Mouse (Mus musculus) C3H10T1/2 (cell line): ENCODE measurements around the gene Safb. TPM values are rescaled to one million over a fixed set of nuclear protein-coding genes. Genes with fewer than 3 reads are reported as not detected.

Source experiments
- polyA plus RNA-seq, 2 experiments: library from polyadenylated mRNA; unstranded; fragments of >200 nt; fragmentation: generic; extraction: Trizol; gene quantifications; one replicate each; pipeline ENCODE4 v1.2.1; 2012; ENCODE audit warnings: missing spikeins in 2 of 2

The Safb gene
- polyA plus RNA-seq: 100 to 1,000 TPM in 1 of 2 experiments, 10 to 100 TPM in 1; 24.2 to 103 TPM

DNA sequence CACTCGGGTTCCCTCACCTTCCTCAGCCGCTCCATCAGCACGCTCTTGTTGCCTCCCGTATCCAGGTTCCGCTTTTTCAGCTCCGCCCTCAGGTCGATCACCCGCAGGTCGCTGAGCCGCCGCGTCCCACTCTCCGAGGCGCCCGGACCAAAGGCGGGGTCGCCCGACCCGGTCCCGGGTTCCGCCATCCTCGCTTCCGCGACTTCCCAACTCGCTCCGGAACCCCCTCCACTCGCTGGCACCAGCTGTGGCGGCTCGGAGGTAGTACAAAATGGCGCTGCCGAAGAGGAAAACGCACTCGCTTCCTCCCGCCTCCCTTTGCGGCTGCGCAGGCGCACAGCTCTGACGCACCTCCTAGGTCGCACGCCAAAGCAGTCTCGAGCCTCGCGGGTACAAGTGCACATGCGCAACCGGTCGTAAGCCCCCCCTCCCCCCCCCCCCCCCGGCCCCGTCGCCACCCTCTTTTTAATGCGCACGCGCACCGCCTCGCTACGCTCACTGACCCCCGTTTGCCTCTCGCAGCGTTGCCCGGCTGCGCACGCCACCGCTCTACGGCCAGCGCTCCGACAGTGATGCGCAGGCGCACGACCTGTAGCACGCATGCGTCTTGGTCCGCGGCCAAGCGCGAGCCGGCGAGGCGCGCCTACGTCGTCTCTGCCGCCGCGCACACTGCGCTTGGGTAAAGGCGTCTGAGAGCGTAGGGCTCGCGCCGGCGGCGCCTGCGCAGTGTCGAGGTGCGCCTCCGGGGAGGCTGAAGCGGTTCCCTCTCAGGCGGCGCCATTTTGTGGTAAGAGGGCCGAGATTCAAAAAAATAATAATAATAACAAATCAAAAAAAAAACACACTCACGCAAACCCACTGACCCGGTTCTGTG is at the start of gene Safb, which contains the start of gene Safb2:
Gene Safb (plus strand): TSS at position 569 of the 874 bp plus-strand sequence.
Gene Safb2 (minus strand): TSS at position 329 of the 874 bp plus-strand sequence.

DNA sequence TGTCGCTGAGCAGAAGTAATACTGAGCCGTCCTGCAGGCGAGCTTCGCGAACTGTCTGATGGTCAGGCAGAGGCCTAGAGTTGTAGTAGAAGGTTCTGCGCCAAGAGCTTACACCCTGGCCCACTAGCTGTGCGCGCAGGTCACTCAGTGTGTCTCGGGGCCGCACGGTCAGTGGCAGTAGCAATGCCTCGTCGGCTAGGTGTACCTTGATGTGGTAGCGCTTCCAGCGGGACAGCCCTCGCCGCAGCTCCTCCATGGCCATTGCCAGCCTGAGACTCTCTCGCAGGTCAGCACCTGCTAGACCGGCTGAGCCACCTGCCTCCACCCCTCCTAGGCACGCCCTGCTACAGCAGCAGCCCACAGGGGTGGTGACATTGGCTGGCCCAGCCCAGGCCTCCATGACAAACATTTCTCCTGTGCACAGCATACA is 30.5 kb upstream of the Safb start, which contains the start of gene Gm20219:
Gene Gm20219 (minus strand): TSS at position 266 of the 430 bp plus-strand sequence.

DNA sequence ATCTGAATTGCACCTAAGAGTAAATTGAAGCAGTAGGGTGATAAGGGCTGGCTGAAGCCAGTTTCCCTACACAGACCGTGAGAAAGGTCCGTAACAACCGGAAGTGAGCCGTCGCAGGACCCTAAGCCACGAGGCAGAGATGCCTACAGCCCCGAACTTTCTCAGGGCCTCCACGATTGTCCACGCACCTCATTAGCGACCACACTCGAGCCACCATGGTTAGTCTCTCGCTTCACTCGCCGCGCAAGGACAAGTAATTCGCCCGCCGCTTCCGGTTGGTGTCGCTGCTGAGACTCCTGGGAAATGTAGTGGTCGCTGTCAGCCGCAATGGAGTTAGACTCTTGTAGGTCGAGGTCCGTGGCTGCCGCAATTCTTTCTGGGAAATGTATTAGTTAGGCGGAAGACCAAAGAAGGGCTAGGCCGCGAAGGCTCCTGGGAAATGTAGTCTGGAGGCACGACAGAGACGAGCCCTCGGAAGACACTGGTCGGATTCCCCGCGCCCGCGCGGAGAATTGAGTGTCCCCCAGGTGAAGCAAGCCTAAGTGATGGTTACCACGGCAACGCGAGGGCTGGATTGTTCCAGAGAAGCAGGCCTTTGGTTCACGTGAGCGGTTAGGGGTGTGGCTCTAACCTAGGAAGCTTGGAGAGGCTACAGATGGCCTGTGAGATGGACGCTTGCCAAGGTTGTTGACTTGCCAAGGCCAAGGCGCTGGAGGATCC is 25.0 kb downstream of the Safb start, which contains the start of gene 2410015M20Rik:
Gene 2410015M20Rik (minus strand): TSS at position 320 of the 720 bp plus-strand sequence.

DNA sequence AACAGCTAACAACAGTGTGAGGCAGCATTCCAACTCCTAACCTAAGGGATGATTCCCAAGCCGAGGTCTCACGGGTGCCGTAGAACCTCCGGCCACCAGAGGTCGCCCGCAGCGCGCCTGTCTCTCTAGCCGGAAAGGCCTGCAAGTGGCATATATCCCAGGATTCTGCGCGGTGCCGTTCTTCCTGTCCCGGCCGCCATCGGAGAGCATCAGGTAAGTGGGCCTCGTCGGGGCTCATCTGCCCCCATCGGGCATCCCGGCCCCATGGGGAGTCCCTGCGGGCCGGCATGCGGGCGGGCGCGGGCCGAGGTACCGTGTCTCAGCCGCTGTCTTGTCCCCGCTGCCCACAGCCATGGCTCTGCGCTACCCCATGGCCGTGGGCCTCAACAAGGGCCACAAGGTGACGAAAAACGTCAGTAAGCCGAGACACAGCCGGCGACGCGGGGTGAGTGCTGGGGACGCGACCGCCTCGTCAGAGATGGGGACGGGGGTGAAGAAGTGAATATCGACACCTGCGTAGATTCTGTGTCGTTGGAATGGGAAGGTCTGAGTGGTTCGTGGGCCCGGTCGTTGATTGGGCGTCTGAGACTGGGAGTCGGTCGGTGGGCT is 28.7 kb downstream of the Safb start, which contains the start of gene Rpl36:
Gene Rpl36 (plus strand): TSS at position 181 of the 609 bp plus-strand sequence.

DNA sequence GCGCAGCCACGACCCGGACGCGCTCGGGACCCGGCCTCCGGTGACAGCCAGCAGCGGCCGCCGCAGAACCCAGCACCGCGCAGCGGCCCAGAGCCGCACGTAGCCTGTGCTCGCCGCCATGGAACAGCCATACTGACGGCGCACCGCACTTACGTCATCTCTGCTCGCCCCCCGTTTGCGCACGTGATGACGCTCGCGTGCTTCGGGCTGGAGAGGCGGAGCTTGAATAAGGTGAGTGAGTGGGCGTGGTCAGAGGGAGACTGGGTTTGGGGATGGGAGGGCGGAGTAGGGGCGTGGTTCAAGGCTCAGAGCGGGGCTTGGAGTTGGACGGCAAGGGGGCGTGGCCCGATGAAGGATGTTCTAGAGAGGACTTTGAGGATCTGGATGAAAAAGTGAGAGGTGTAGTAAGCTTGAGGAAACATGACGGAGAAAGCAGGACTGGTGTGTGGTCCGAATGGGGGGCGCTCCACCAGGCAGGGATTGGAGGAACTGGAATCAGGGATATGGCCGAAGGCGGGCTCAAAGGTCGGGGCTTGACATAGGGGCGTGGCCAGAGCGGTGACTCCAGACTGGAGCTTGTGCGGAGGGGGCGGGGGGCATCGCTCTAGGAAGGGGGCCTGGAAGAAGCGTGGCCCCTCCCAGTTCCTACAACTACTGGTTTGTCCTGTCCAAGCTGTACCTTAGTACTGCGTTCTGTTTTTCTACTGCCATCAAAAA is 42.3 kb downstream of the Safb start, which contains the start of gene Lonp1:
Gene Lonp1 (minus strand): TSS at position 134 of the 717 bp plus-strand sequence.

DNA sequence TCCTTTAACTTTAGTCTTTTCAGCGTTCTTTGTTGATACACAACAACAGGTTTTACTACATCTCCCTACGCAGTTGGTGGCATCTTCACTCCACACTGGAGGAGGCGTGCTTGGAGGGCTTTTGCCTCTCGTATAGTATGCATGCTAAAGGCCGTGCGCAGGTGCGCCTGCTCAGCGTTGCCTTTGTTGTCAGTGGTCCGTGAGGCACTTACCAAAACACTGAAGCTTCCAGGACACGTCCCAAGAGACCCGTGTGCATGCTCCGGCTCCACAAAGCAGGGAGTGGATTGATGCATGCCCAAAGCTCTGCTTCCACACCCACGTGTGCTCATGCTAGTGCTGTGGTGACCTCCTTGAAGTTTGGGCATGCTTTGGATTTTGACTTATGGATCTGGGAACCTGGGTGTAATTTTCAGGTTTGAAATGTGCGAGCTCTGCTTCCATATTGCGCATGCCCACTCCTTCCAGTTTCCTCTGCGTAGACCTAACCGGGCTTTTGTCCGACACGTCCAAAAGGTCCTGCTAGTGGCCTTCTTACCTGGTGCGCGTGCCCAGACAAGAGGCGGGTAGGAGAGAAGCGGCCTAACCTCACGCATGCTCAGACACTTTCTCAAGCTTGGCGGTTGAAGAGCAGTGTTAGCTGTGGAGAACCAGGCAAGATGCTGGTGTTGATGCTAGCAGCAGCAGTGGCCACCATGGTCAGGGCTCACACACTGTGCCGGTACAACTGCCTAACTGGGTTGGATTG is 43.1 kb downstream of the Safb start, which contains the start of gene Catsperd:
Gene Catsperd (plus strand): TSS at position 614 of the 748 bp plus-strand sequence.

Other genes starting within 250 kb of the Safb start
- 100 to 1,000 TPM in 1 of 2 experiments, 10 to 100 TPM in 1; 15.1 to 186 TPM for gene Ptprs, start 108.3 kb upstream of the Safb start, polyA plus RNA-seq
- not detected for gene Znrf4, start 72.4 kb upstream of the Safb start, polyA plus RNA-seq
- 1 to 10 TPM in 1 of 2 experiments, under 1 TPM in 1; 0.05 to 1.4 TPM for gene Gm20219, start 30.4 kb upstream of the Safb start, polyA plus RNA-seq
- gene Safb2, start 240 bp upstream of the Safb start, polyA plus RNA-seq: 10 to 100 TPM; 19.9 to 50.5 TPM
- gene 2410015M20Rik, start 24.9 kb downstream of the Safb start, polyA plus RNA-seq: 100 to 1,000 TPM; 433 to 445 TPM
- over 10,000 TPM in 1 of 2 experiments, 1,000 to 10,000 TPM in 1; 5,896 to 10,257 TPM for gene Rpl36, start 28.6 kb downstream of the Safb start, polyA plus RNA-seq
- gene Lonp1, start 42.1 kb downstream of the Safb start, polyA plus RNA-seq: 10 to 100 TPM; 52.4 to 73.9 TPM
- under 1 TPM; 0.02 to 0.30 TPM for gene Catsperd, start 43.3 kb downstream of the Safb start, polyA plus RNA-seq
- 10 to 100 TPM; 71.2 to 89.9 TPM for gene Ranbp3, start 88.5 kb downstream of the Safb start, polyA plus RNA-seq
- 100 to 1,000 TPM; 608 to 937 TPM for gene Ndufa11, start 132.9 kb downstream of the Safb start, polyA plus RNA-seq
- 10 to 100 TPM; 16.3 to 42.8 TPM for gene Vmac, start 133.2 kb downstream of the Safb start, polyA plus RNA-seq
- gene Nrtn, start 172.7 kb downstream of the Safb start, polyA plus RNA-seq: 1 to 10 TPM; 3.2 to 3.9 TPM
- gene Dus3l, start 179.9 kb downstream of the Safb start, polyA plus RNA-seq: 10 to 100 TPM; 32.1 to 51.8 TPM
- 1 to 10 TPM in 1 of 2 experiments, under 1 TPM in 1; 0.21 to 1.4 TPM for gene Prr22, start 185.4 kb downstream of the Safb start, polyA plus RNA-seq
- gene Rfx2, start 246.2 kb downstream of the Safb start, polyA plus RNA-seq: 1 to 10 TPM; 2.5 to 5.7 TPM